Mouse (Mus musculus) kidney, adult 2 months (tissue): ENCODE data around the gene Hcn2.

Experiments used
- CTCF ChIP-seq: fragments of 200-500 bp; conservative IDR thresholded peaks from 2 replicates; pipeline ENCODE4 v1.5.1; 2011; ENCODE audit warnings: low read depth, mild to moderate bottlenecking, control low read depth, low read length, moderate library complexity, mixed read lengths; ENCODE audit not compliant: insufficient read depth, insufficient read length
- POLR2A ChIP-seq: fragments of 200-500 bp; IDR thresholded peaks from one replicate; pipeline ENCODE4 v1.6.1; 2011; ENCODE audit warnings: low read depth, low read length, control low read depth

DNA sequence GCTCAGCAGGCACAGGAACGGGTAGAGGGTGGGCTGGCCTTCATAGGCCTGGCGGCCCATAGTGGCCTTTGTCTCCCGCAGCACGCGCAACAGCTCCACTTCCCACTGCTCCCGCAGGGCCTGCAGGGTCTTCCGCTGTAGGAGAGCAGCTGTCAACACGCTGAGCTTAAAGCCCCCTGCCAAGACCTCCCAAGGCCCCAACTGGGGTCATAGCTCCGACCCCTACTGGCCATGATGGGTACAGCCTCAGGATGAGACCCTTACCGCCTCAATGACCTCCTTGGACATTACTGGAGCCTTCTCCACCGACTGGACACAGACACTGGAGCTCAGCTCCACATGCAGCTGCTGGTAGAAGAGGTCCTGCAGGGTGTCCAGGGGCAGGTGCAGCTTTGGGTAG, 24.4 kb downstream of the Hcn2 start:
- TF ChIP-seq CTCF (peak; percentile 17; the same call in 1 of the 2 replicates), POLR2A (no peak)
